Mouse (Mus musculus) telencephalon, adult 2 months (tissue): ENCODE results near the gene 1700007K13Rik.

Experiments used
- DNase-seq: peaks from one replicate; pipeline ENCODE4 v3.0.0-alpha.2; 2011; ENCODE audit warnings: low read depth, low spot score

The 1700007K13Rik gene

GRCm38 (mm10) chr2:28470591-28470990, 4.5 kb upstream of the 1700007K13Rik start:
- no peak for DNase-seq

- no peak for DNase-seq
These were observed 3.3 kb upstream of the 1700007K13Rik start for GRCm38 (mm10) chr2:28469461-28469860.

- DNase-seq: no peak
These were observed 2.5 kb upstream of the 1700007K13Rik start for GRCm38 (mm10) chr2:28468486-28469225.

DNA sequence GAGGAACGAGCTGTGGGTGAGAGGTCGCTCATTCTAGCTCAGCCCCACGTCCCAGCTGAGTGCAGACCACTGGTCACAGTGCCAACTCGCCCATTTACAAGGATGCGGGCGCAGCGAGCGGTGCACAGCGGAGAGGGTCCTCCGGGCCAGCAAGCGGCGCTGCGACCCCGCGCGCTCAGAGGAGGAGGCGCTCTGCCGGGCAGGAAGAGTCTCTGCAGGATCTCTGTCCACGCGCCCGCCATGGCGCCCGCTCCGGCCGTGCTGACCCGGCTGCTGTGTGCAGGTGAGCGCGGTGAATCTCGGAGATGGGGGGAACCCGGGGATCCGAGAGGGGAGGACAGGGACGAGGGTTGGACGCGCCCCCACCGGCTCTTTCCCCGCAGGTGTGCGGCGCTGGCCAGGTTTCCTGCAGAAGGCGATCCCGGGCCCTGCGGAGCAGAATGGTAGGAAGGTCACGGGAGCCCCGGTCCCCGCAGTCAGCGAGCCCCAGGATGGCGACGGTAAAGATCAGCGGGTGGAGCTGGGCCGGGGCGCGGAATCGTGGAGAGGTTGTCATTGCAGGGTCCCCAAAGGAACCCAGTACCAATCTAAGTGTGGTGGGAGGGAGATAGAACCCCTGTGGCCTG, 1.8 kb upstream of the 1700007K13Rik start, which contains the start of gene Mrps2:
Gene Mrps2, plus strand, starts transcription at position 207 of the 626 bp plus-strand sequence.
- DNase-seq: peak; percentile 58

DNA sequence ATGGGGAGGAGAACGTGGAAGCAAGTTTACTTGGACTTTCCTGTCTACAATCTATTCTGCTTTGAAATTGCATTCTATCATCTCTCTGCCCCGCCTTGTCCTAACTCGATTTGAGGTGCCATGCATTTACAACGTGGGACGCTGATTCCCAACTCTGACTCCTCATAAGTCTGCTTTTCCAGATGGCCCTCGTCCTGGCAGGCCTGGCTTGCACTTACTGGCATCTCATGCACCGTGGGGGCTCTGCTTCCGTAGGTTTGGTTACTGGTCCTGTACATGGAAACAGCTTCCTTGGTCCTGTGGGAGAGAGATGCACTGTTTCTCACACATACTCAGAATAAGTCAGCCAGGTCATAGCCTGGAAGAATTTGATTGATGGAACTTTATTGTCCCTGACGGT, 1.2 kb downstream of the 1700007K13Rik start:
- DNase-seq: no peak

GRCm38 (mm10) chr2:28463919-28464318, 2.2 kb downstream of the 1700007K13Rik start:
- DNase-seq: no peak

DNA sequence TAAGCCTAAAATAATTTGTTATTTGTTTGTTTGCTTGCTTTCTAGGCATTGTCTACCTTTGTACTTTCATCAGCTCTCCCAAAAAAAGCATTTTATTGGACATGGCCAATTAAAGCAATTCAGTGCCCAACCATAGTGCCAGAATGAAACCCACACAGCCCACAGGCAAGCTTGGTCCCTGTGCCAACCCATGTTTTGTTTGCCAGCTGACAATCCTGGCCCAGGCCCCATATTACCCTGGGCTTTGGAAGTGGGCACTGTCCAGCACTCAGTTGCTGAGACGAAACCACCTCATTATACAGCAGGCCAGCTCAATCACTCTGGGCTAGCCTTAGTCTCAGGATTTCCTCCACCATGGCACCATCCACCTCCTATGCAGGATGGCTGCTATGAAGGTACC, 9.5 kb downstream of the 1700007K13Rik start:
- no peak for DNase-seq

- DNase-seq: no peak
These were observed 12.6 kb downstream of the 1700007K13Rik start for GRCm38 (mm10) chr2:28453539-28453938.

- DNase-seq: no peak
These were observed 14.5 kb downstream of the 1700007K13Rik start for GRCm38 (mm10) chr2:28451663-28452062.

GRCm38 (mm10) chr2:28447315-28447670, 18.8 kb downstream of the 1700007K13Rik start:
- DNase-seq: no peak

GRCm38 (mm10) chr2:28446515-28447314, 19.4 kb downstream of the 1700007K13Rik start, which contains the start of gene Ppp1r26:
TSS of gene Ppp1r26 (plus strand) at chr2:28446800.
- no peak for DNase-seq

DNA sequence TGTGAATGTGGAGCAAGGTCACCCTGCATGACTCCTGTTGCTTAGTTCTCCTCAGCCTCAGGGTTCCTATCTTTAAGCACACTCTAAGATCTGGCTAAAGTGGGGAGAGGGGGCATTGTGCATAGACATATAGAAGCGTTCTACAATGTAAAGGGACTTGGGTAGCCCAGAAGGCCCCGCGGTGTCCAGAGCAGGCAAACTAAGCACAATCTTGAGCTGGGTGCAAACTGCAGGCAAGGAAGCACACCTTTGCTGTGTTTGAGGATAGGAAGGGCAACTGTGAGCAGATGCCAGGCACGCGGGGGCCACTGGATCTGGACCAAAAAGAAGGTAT, 20.0 kb downstream of the 1700007K13Rik start:
- DNase-seq: no peak

GRCm38 (mm10) chr2:28445082-28445481, 21.1 kb downstream of the 1700007K13Rik start:
- no peak for DNase-seq

- DNase-seq: no peak
These were observed 25.3 kb downstream of the 1700007K13Rik start for GRCm38 (mm10) chr2:28440842-28441241.

DNA sequence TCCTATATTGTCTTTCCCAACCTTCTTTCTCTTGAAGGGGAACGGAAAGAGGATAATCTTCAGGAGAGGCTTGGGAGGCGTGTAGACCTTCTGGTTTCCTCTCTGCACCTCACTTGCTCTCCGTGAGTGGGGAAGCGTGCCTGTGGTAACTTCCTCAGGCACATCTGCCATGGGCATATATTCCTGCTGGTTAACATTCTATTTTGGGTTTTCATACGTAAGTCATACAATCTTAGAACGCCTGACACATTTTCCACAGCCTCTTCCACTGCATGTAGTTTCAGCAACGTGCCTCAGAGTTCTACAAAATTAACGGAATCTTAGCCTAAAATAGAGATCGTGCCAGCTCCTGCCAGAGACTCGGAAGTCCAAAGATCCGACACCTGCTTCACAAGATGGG, 30.7 kb downstream of the 1700007K13Rik start:
- DNase-seq: peak; percentile 75

GRCm38 (mm10) chr2:28433512-28433911, 32.6 kb downstream of the 1700007K13Rik start:
- no peak for DNase-seq

DNA sequence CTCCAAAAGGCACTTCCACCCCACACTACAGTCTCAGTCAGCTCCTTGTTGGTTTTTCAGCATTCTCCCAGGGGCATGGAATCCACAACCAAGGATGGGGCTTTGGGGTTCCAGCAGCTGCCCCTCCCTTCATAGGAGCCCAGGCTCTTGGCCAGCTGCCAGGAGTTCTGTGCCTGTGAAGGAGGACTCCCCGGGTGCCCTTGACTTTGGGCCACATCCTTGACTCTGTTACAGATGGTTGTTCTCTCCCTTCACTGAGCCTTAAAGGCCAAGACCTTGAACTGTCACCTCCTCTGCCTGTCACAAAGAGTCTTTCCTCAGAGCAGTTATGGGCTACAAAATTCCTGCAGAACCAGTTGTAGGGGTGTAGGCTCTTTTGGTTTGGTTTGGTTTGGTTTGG, 33.3 kb downstream of the 1700007K13Rik start:
- DNase-seq: no peak

- DNase-seq: no peak
These were observed 35.3 kb downstream of the 1700007K13Rik start for GRCm38 (mm10) chr2:28430846-28431245.

- no peak for DNase-seq
These were observed 38.9 kb downstream of the 1700007K13Rik start for GRCm38 (mm10) chr2:28427226-28427625.

DNA sequence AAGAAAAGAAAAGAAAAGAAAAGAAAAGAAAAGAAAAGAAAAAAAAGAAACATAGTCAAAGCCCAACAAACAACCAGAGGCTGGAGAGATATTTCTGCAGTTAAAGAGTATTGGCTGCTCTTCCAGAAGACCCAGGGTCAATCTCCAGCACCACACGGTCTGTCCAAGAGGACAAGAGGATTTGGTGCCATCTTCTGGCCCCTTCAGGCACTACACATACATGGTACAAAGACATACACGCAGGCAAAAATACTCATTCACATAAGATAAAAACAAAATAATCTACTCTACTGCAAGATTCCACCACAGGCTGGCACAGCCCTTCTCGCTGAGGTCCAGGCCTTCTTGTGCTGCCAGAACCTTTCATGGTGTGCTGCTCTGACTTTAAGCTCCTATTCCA, 43.0 kb downstream of the 1700007K13Rik start:
- DNase-seq: no peak

- peak; percentile 86 for DNase-seq
These were observed 46.2 kb downstream of the 1700007K13Rik start for GRCm38 (mm10) chr2:28419898-28420297.

GRCm38 (mm10) chr2:28418034-28418433, 48.1 kb downstream of the 1700007K13Rik start:
- DNase-seq: peak; percentile 65
